Mouse (Mus musculus): ENCODE results near the gene Gsn.

DNA sequence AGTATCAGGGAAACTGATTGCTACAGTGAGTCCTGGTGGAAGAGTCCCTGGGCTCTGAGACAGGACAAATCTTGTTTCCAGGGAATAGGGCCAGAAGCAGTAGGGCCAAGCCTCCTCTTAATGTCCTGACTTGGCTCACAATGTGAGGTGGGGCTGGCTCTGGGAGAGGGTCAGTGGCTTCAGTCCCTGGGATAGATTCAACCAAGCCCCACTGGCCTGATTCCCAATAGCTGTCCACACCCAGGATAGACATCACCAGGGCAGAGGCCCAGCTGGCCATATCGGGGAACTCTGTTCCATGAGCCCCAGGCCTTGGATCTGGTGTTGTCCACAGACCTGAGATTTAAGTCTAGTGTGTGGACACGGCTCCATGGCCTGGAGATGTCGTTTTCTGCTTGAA lies 21.5 kb downstream of the Gsn start:
- no peak for TF ChIP-seq USF1 (IDR thresholded peaks at IDR 0.05; ENCODE audit: low read depth)
- no peak for TF ChIP-seq MAX (IDR thresholded peaks at IDR 0.05; ENCODE audit: low read depth)
- TF ChIP-seq POLR2A (IDR thresholded peaks at IDR 0.05; ENCODE audit: insufficient read length, low read depth) = no peak
- TF ChIP-seq TCF12 (IDR thresholded peaks at IDR 0.05; ENCODE audit: insufficient read depth, poor library complexity, severe bottlenecking) = no peak
- no peak for TF ChIP-seq POLR2AphosphoS2 (IDR thresholded peaks at IDR 0.05; ENCODE audit: insufficient read length, low read depth)
- peak in 2 of 3 experiments; percentile 5 to 68 for TF ChIP-seq MYOD1 (IDR thresholded peaks at IDR 0.05; ENCODE audit: control insufficient read depth in 1 of 3, insufficient read length in 2 of 3, low read depth in 2 of 3)
- TF ChIP-seq SRF (IDR thresholded peaks at IDR 0.05; ENCODE audit: control insufficient read depth, insufficient read length, low read depth) = no peak
- no peak for TF ChIP-seq E2F4 (IDR thresholded peaks at IDR 0.05; ENCODE audit: insufficient read depth)
- TF ChIP-seq CEBPB (IDR thresholded peaks at IDR 0.05; ENCODE audit: insufficient read depth, poor library complexity, severe bottlenecking) = no peak
